17 mouse cellular contexts compared by ENCODE assay signal in the genomic region with DNA sequence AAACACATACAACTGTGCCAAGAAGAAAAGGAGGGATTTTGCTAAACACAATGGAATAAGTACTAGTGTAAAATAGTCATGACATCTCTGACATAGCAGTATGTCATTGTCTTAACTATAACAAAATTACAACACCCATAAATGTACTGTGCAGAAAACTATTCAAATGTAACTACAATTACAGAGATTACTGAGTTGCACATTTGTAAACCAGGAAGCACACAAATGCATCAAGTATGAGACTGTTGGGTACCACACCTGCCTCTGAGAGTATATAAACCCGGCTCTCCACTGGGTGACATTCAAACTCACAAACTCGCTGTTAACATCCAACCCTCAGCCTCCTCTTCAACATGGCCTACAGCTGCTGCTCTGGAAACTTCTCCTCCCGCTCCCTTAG. TPM values are rescaled to one million over a fixed set of nuclear protein-coding genes. Genes with fewer than 3 reads are reported as not detected.
"Had no signal": no experiment of that assay in that cellular context is flagged by ENCODE, and none has a peak within 500 bp of the region (broad histone marks: within the 10 kb centered on the region; RNA-seq: fewer than 3 reads in every experiment).

2310034C09Rik (plus strand) TSS at position 301 of the 400 bp plus-strand sequence.

RNA-seq across cellular contexts. Expression of gene 2310034C09Rik, which starts in this region (rescaled TPM):
- polyA plus RNA-seq: cortical plate, adult 2 months; embryonic facial prominence, embryonic 10.5 days; embryonic facial prominence, embryonic 11.5 days; embryonic facial prominence, embryonic 12.5 days; embryonic facial prominence, embryonic 13.5 days; erythroblast, embryonic 14.5 days; forebrain, embryonic 10.5 days; forebrain, embryonic 11.5 days; forebrain, embryonic 12.5 days; forebrain, embryonic 13.5 days; forebrain, embryonic 14.5 days; forebrain, embryonic 15.5 days; forebrain, embryonic 16.5 days; forebrain, postnatal 0 days; frontal cortex, adult 2 months; gonadal fat pad, adult 2 months; heart, adult 2 months had no signal
